Mouse (Mus musculus) cerebellum, adult 2 months (tissue): ENCODE measurements around the gene Olfr1212.

ENCODE experiments used
- CTCF ChIP-seq: fragments of 200-500 bp; IDR thresholded peaks from 2 replicates; pipeline ENCODE4 v1.5.1; 2011; ENCODE audit warnings: low read depth, mild to moderate bottlenecking, control low read depth, low read length, moderate library complexity, borderline replicate concordance; ENCODE audit not compliant: insufficient read depth
- POLR2A ChIP-seq: fragments of 200-500 bp; IDR thresholded peaks from 2 replicates; pipeline ENCODE4 v1.6.1; 2011; ENCODE audit warnings: low read length, control low read depth, borderline replicate concordance; ENCODE audit not compliant: insufficient read depth

DNA sequence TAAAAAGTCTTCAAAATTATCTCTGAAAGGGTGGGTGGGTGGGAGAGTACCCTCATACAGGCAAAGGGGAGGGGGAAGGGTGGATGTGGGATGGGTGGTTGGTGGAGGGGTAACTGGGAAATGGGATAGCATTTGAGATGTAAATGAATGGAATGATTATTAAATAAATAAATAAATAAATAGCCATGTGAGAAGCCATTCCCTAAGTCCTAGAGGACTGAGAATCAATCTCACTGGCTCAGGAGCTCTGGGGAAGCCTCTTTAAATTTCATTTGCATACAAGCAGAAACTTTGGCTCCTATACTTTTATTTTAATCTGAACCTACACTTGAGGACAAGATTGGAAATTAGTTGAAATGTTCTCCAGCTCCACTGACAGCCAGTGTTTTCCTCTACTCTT is at the start of gene Olfr1212:
- TF ChIP-seq POLR2A (no peak), CTCF (no peak)
